Mouse (Mus musculus) A20 (cell line): Measurements from ENCODE around the gene Slc44a3.
"Not testable (repeated sequence)": the region's sequence is repeated elsewhere in the genome, so short reads cannot be mapped to it uniquely, and the experiment has no call there.

Experiments
- DNase-seq: peaks from one replicate; pipeline ENCODE4 v3.0.0-alpha.2; 2011; ENCODE audit warnings: low read depth, low spot score

Gene Slc44a3

DNA sequence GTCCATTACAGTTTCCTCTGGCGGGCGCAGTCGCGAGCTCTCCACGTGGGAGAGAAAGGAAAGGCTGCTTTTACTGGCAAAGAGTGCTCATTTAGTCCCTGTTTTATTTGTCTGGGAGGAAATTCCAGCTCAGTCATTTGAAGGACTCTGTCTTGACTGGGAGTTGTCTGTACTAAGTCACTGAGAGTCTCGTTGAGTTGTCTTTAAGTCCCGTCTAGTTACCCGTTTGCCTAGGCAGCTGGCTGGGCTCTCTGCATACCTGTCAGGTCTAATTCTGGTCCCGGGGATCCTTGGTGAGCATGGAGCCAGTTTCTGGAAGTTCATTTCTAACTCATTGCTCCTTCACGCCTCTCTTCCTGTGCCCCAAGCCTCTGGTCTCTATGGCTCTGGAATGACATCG lies 20.5 kb upstream of the Slc44a3 start:
- DNase-seq, result no peak

DNA sequence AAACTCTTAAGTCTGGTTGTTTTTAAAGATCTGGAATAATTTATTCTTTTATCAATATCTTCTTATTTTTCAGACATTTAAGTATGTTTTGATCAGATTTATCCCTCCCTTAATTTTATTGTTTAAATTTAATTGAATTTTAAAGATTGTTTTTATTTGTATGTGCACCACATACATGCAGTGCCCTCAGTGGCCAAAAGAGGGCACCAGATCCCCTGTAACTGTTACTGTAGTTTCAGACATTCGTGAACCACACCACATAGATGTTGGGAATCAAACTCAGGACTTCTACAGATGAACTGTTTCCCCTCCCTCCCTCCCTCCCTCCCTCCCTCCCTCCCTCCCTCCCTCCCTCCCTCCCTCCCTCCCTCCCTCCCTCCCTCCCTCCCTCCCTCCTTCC lies 18.2 kb upstream of the Slc44a3 start:
- DNase-seq, result peak; percentile 47

DNA sequence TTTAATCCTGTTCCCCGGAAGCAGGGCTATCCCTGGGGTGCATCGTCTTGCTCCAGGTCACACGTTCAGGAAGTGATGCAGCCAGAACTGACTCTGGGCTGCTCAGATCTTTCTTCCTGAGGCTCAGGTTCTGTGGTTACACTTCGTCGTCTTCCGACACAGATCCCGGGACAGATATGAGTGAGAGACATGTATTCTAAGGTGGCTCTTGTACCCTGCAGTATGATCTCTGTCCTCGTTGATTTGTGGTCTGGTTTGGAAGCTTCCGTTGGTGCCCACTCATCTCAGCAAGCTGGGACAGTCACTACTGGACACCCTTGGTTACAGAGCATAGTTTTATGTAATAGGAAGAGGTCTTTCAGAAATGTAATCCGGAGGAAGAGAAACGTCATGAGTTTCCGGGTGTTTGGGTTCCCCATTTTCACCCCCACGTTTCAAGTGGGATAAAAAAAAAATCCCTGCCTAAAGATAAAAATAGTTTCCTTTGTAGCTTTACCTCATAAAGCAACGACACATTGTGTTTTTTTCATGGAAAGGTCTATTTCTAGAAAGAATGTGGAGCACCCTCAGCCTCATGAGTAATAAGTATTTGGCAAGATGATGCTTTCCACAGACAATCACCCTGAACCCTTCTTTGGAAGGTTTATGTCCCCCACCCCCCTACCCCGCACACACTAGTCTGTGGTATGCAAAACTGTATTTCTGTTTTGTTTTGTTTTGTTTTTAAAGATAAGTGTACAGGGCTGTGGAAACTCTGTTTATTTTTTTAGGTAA lies 15.8 kb upstream of the Slc44a3 start:
- DNase-seq, result no peak

DNA sequence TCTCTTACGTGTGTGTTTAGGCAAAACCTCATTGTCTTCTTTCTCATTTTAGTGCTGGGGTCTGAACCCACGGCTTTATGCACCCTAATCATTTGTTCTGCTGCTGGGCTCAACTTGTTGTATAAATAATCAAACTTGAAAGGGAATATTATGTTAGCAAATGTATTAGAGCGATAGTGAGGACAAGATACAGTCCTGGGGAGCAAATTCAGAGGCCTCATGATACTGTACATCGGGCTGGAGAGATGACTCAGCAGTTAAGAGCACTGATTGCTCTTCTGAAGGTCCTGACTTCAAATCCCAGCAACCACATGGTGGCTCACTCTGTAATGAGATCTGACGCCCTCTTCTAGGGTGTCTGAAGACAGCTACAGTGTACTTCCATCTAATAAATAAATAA lies 8.4 kb upstream of the Slc44a3 start:
- no peak for DNase-seq

DNA sequence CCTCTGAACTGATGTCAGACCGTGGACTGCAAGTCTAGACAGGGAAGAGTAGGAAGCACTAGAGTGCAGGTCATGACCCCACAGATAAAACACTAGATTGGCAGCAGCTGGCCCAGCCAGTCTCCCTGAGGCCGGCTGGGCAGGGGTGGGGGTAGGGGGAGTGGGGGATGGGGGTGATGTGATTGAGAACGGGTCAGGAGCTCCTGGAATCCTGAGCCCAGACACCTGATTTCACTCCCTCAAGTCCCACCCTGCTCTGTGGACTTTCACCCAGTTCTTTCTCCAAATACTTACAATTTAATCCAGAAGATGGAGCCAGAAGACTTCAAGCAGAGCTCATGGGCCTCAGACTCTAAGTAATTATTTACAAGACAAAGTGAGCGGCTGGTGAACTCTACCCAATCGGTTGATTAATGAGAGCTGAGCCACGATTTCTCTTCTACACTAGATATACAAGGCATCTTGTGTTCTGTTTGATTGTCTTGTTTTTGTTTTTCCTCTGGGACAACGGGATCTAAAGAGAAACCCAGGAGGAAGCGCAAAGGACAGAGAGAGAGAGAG lies 7.7 kb upstream of the Slc44a3 start:
- DNase-seq, result no peak

DNA sequence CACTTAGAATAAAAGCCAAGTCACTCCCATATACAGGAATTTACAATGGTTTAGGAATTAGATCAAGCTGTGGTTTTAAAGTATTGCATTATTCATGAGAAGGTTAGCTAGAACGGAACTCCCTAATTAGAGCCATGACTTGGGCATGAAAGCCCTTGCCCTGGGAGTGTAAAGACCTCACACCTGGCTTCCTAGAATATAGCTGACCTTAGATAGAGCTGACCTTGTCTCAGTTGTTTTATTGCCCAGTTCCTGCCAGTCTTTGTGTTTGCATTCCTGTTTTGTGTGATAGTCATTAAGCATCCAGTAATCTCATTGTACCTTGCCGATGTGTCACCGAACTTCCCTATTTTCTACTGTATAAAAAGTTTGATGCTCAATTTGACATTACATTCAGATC lies 6.6 kb upstream of the Slc44a3 start:
- not testable (repeated sequence) for DNase-seq

DNA sequence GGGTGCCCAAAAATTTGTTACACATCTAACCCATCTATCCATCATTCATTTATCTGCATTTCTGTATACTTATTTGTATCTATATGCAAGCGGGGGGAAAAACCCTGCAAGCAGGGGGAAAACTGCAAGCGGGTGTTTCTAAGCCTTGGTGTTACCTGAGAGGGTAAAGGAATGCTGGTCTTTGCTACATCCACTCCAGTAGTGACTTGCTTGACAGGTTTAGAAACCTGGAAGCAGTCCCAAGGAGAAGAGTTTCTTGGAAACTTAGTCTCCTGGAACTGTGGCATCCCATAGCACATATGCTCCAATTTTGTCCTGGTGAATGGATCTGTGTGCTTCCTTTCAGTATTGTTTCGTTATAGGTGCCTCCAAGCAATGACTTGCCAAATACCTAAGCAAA lies 5.8 kb upstream of the Slc44a3 start:
- no peak for DNase-seq

DNA sequence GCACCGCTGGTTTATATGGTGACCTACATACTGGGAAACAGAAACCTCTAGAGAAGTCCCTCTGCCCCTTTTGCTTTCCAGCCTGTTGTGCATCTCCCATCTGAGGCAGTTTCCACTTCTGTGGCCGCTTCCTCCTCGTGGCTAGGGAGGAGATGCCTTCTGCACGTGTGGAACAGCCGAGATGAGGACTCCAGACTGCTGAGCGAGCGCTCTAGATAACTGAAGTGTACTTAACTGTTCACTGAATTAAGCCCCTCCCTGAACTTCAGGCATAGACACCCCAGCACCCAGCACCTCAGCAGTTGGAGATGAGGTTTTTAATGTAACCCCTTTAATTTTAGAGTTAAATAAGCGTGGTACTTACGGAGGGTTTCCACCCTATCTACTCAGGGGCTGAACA lies 4.6 kb upstream of the Slc44a3 start:
- no peak for DNase-seq

DNA sequence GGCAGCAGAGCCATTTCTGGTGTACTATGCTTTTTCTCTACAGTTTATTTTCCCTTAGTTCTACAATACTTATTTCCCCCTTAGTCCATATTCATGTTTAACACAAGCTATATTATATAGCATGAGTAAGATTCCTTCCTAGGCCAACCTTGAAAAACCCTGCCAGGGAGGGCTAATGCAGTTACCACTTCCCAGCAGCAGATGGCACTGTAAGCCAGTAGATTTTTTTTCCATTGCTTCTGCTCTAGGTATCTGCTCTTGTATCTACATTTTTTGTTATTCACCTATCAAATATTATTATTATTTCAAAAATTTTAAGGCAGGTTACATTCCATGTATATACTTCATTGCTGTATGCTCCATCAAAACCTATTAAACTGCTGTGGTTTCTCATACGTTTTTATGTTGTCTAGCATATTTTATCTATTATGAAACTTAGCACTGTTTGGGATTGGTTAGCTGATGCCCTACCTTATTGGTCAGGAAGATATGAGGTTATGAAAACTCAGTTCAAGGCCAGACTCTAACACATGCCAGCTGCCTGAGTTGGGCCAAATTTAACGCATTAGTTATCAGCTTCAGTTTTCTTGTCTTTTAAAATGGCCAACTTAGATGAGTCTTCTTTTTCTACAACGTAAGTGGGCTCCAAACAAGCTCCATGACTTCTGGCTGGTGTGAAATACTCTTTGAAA lies 3.8 kb upstream of the Slc44a3 start:
- DNase-seq, result peak; percentile 47

DNA sequence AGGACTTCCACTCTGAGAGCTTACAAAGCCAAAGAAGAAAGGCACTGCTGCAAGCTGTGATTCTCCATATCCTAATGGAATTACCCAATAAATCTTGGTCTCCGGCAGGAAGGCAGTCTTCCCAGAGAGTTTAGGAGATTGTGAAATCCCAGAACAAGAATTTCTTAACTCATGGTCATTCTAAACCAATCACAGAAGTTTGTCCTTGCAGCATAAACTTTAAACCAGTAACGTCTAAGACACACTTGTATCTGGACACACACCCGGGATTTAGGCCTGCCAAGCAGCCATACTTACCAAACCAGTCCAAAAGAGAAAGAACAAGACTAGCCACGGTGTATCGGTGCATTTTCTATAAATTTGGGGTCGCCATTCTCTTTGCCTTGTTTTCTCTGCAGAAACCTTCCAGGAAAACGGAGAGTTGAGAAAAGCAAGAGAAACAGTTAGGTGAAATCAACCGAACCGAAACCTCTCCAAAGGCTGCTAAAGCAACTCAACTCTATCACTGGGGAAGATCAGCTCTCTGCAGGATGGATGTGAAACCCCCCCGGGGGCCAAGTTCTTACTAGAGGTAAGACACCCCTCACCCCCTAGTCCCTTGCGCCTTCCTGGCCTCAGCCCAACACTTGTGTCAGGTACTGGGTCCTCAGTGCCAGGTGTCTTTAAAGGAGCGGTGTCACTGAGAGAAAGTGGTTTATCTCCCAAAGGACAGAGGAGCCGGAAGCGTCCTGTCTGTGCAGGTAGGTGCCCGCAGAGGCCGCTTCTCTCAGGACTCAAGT lies 645 bp downstream of the Slc44a3 start:
- DNase-seq, result no peak

DNA sequence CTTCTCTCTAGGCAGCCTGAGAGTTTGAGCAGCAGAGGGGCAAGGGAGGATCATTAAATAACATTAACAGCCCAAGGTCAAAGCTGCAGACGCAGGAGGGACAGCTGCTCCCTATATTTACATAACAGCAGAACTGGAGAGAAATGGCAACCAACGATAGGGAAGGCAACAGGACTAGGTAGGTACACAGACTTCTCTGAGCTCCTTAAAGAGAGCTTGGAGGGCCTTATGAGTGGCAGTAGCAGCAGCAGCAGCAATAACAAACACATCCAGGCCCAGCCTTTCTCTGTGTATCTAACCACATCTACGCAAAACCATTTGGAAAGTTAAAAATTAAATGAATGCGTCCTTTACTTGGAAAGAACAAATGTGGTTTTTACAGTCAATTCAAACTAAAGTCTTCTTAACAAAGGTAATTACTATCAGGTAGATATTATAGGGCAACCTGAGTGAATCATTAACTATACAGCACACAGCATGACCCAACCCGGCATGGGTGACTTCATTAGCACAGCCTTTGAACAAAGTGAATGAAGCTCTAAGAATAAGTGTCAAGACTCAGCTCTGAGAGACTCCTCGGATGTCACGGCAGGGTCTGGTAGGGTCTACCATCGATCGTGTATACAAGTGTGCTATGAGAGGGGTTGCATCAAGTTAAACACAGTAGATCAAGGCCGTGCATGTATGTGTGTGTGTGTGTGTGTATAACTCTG lies 1.5 kb downstream of the Slc44a3 start:
- no peak for DNase-seq

DNA sequence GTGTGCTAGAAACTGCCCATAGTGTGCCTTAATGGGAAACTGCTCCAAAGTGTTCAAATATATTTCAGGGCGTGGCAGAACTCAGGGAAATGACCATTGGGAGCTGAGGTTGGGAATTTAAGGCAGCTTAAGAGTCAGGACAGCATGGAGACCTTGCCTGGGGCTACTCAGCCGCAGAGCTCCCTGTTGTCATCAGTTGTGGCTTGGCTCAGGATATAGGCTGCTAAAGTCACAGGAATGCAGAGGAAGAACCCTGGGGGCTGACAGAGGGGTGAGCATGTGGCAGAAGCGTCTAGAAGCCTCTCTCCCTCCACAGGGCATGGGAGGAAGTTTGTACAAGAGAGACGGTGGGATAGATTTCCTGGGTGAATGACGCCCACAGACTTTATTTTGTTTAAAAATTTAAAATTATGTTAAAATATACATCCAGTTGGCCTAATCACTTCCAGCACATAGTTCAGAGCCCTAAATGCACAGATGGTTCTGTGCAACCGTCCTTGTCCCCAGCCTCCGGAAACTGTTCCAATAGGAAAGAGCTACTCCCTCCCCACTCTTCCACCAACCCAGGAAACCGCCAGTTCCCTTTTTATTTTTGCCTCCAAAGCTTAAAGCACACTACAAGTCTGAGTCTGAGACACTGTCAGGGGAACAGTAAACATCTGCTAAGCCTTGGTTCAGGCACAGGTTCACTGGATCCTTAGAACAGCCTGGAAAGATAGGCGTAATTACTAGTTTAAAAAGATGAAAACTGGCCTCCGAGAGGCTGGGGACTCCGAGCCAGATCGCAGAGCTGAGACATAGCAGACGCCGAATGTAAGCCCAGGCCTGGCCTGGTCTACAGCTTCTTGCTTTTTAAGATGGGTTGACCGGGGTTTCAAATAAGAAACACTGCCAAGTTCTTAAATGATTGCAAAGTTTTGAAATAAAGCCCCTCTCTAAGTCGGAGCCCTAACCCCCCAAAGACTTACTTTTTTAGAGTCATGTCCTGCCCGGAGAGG lies 5.8 kb downstream of the Slc44a3 start:
- no peak for DNase-seq

DNA sequence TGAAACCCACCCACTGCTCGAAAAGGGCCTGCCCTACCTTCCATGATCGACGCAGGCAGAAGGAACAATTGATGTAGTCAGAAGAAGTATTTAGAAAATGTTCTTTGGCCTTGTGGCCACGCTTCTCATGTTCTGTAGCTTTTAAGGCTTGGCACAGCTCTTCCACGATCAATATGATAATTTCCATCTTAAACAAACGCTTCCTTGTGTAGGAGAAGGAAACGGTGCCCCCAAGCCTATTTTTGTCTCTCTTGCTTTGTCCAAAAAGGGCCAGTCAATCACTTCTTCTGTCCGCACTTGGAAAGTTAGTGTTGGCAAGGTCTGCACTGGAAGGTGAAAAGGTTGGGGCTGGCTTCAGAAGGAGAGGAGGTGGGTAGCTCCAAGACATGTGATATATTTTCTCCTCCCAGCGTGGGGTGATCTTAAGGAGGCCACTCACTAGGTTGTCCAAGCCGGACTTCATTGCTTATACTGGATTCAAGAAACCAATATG lies 10.5 kb downstream of the Slc44a3 start:
- no peak for DNase-seq

DNA sequence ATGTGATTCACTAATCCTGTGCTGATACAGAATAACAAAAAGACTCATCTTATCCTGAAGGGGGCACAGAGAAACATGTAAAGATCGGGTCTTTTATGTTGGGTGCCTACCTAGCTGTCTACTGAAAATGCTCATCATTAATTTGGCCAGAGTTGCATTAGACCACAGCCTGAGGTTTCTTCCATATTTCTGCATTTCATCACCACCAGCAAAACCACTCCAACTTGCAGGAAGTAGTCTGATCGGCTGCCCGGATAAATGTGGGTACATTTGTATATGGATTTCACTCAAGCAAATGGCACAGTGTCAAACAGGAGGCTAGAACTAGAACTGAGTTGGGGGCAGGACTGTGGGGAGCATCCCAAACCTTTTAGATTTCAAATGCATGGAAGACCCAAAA lies 11.1 kb downstream of the Slc44a3 start:
- no peak for DNase-seq

DNA sequence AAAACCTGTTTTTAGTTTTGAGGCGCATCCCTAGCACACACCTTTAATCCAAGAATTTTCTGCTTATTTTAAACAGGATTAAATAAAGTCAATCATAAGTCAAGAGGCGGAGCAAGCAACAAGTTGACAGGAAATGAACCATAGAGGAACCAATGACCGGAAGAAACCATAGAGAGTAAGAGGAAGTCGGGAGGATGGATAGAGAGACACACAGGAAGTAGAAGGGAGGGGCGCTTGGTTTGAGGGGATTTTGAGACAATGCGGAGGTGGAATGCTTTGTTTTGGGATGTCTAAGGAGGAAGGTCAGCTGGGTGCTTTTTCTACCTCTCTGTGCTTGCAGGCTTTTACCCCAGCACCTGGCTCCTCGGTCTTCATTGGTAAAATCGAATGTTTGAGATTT lies 15.2 kb downstream of the Slc44a3 start:
- no peak for DNase-seq

DNA sequence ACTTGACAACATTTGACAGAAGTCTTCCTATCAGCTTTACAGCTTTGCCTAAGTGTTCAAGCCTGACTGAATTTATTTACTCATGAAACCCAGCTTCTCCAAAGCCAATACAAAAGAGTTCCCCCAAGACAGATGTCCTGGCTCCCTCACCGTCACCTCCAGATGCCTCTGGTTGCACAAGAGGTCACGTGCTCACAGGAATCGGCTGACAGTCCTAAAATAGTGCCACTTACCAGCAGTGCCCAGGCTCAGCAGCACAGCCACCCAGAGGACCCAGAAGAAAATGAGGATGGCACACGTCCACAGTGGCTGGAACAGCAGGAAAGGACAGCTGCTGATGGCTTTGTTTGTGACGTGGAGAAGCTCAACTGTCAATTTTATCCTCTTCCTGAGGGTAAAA lies 23.1 kb downstream of the Slc44a3 start:
- DNase-seq, result no peak

DNA sequence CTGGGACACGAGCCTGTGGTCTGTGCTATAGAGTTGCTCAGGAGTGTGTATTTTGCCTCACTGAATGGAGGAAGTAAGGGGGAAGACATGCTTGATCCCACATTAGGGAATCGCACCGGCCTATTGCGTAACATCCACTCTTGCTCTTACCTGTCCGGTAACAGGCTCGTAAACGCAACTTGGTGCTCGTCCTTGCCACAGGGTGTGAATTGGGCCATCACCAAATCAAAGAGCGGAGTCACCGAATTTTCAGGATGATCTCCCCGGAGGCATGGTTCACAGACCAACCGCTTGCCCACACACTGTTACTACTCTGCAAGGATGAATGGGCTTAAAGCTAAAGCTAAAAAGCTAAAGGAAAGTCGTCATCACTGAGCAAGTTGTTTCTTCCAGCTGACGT lies 24.5 kb downstream of the Slc44a3 start:
- no peak for DNase-seq

DNA sequence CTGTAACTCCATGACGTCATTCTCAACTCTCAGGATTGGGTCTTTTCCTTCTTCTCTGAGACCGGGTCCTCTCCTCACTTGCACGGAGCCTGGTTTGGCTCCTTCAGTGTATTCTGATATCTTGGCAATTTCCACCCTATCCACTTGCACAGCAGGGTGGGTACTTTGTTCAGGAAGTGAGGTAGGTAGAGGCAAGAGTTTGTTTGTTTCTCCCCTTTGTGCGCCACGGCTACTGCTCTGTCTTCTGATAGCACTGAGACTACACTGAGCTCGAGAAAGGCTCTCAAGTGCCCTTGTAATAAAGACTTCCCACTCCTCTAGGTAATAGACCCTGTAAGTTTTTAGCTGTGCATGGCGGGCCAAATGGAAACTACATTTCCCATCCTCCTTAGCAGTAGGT lies 25.4 kb downstream of the Slc44a3 start:
- DNase-seq, result no peak

DNA sequence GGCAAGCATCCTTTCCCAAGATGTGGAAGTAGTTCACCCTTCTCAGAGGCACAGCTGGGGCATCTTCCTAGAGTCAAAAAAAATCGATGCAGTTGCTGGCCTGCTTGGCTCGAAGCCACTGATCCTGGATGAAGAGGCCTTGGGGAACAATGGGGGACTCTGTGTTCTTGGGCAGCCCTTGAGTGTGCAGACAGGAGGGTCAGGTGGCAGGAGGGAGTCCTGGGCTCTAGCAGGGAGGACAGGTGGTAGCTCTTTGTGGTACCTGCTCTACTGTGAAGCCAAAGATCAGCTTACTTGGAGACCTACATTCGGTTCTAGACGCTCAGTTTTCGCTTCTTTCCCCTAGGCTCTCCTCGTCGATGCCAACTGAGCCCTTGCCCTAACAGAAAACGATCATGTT lies 26.0 kb downstream of the Slc44a3 start:
- DNase-seq, result no peak

DNA sequence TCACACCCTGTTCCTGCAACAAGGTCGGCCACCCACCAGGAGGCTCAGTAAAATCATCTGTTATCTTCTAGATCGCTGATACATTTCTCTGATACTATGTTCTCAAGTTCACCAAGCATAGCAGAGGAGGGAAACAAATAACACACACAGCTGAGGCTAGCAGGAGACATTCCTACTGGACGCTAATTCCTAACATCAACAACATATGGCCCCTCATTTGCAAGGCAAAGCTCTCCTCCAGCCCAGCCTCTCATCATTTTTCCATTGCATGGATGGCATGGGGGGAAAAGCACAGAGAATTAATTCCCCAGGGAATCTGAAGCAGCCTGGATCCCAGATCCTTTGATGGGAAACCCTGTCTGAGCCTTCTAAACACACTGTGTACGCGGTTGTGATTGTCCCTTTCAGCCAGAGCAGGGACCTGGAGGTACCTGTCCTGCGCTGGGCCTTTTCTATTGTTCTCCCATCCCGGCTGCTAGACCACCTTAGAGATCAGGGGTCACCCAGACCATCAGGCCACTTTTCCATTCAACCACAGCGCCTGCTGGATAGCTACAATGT lies 27.2 kb downstream of the Slc44a3 start:
- DNase-seq, result no peak
